Mouse (Mus musculus): ENCODE results near the gene Gpkow. TPM values are rescaled to one million over a fixed set of nuclear protein-coding genes. Genes with fewer than 3 reads are reported as not detected.
A peak's percentile ranks its signal among the peaks of the same experiment; 100 is the strongest.
"Not testable (repeated sequence)": the region's sequence is repeated elsewhere in the genome, so short reads cannot be mapped to it uniquely, and the experiment has no call there.

The Gpkow gene
- polyA plus RNA-seq, 1 experiment from 2014 or later = 49.0 TPM

DNA sequence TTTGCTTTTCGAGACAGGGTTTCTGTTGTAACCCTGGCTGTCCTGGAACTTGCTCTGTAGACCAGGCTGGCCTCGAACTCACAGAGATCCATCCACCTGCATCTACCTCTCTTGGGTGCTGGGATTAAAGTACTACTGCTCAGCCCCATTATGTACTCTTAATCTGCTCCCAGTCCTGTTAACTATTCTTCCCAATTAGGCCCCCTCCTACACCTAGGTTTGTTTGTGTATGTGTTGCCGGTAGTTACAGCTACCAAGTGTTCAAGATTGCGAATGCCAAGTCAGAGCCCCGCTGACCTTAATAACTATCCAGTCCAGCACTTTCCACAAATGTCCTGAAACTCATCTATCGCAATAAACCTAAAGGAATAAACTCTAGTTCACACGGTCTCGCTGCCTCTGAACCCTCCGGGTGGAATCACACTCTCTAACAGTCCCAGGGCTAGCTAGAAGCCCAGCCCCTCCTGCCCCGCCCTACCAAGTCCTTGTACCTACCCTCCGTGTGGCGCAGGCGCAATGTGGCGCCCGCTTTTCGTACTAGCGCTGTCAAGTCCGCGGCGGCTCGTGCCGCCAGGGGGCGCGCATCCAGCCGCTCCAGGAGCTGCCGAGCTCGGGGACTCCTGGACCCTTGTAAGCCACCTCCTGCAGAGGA lies 17.4 kb upstream of the Gpkow start:
- H3K9ac ChIP-seq (ENCODE audit: low read depth, low read length) = no peak overlapping the region
- peak overlapping the region; percentile 27 for H3K4me3 ChIP-seq (ENCODE audit: low read depth, low read length)
- no peaks in the 10 kb centered on the region for H3K9me3 ChIP-seq (replicated peaks; ENCODE audit: control insufficient read depth, low read length, poor library complexity, severe bottlenecking)
- no peaks in the 10 kb centered on the region for H3K27me3 ChIP-seq (ENCODE audit: control insufficient read depth, insufficient read depth, low read depth, low read length)
- no peak overlapping the region for H3K27ac ChIP-seq (ENCODE audit: low read length)
- WGBS = 20% methylated on average over 25 of the region's 27 CpGs
- peak; percentile 88 for ATAC-seq
- peak overlapping the region; percentile 57 for H3K4me2 ChIP-seq (ENCODE audit: low read length)
- H3K36me3 ChIP-seq (ENCODE audit: control insufficient read depth, insufficient read depth, low read length) = no peaks in the 10 kb centered on the region
- H3K4me1 ChIP-seq (ENCODE audit: control insufficient read depth, insufficient read depth, low read length) = no peaks in the 10 kb centered on the region

GRCm38 (mm10) chrX:7680057-7680412 lies 16.9 kb upstream of the Gpkow start:
- H3K4me2 ChIP-seq (ENCODE audit: low read length) = peak overlapping the region; percentile 57
- 0 out of 2 replicates have a peak, but pooled peaks have one; percentile 34 for ATAC-seq
- 23% methylated on average over 12 of the region's 12 CpGs for whole genome bisulfite sequencing
- H3K9me3 ChIP-seq (replicated peaks; ENCODE audit: control insufficient read depth, low read length, poor library complexity, severe bottlenecking) = no peaks in the 10 kb centered on the region
- no peak overlapping the region for H3K9ac ChIP-seq (ENCODE audit: low read depth, low read length)
- H3K4me3 ChIP-seq (ENCODE audit: low read depth, low read length) = peak overlapping the region; percentile 27
- H3K36me3 ChIP-seq (ENCODE audit: control insufficient read depth, insufficient read depth, low read length) = no peaks in the 10 kb centered on the region
- H3K27ac ChIP-seq (ENCODE audit: low read length) = no peak overlapping the region
- no peaks in the 10 kb centered on the region for H3K27me3 ChIP-seq (ENCODE audit: control insufficient read depth, insufficient read depth, low read depth, low read length)
- H3K4me1 ChIP-seq (ENCODE audit: control insufficient read depth, insufficient read depth, low read length) = no peaks in the 10 kb centered on the region

- Histone ChIP-seq H3K27me3 (ENCODE audit: control insufficient read depth, insufficient read depth, low read depth, low read length) (no peaks in the 10 kb centered on the region), H3K9ac (ENCODE audit: low read depth, low read length) (no peak within 1 kb of the TSS), H3K9me3 (replicated peaks; ENCODE audit: control insufficient read depth, low read length, poor library complexity, severe bottlenecking) (no peaks in the 10 kb centered on the region), H3K27ac (ENCODE audit: low read length) (no peak within 1 kb of the TSS), H3K4me3 (ENCODE audit: low read depth, low read length) (no peak within 1 kb of the TSS), H3K36me3 (ENCODE audit: control insufficient read depth, insufficient read depth, low read length) (no peaks in the 10 kb centered on the region), H3K4me2 (ENCODE audit: low read length) (peak within 1 kb of the TSS; percentile 57), H3K4me1 (ENCODE audit: control insufficient read depth, insufficient read depth, low read length) (no peaks in the 10 kb centered on the region)
- ATAC-seq = no peak
- 66% methylated on average over 13 of the region's 14 CpGs for WGBS
Measured at GRCm38 (mm10) chrX:7680864-7681263, 16.1 kb upstream of the Gpkow start, which contains the start of gene Magix. Gene Magix, minus strand, starts transcription at chrX:7681251.

DNA sequence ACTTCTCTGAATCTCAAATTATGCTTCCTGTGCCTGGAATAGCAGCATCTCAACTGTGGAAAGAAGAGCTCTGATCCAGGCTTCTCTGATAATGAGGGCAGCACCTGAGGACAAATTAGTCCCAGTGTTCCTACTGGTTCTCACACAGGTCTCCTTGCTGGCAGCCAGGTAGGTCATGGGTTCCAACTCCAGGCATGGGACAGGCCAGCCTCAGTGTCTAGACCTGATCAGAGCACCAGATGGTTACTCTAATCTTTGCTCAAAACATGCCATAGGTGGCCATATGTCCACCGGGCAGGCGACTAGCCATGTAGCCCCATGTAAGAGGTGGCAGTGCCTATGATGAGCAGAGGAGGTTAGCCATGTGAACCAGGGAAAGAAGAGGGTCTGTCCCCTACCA lies 8.6 kb upstream of the Gpkow start:
- H3K36me3 ChIP-seq (ENCODE audit: control insufficient read depth, insufficient read depth, low read length) = no peaks in the 10 kb centered on the region
- no peak for ATAC-seq
- no peaks in the 10 kb centered on the region for H3K9me3 ChIP-seq (replicated peaks; ENCODE audit: control insufficient read depth, low read length, poor library complexity, severe bottlenecking)
- H3K4me3 ChIP-seq (ENCODE audit: low read depth, low read length) = no peak overlapping the region
- no peak overlapping the region for H3K27ac ChIP-seq (ENCODE audit: low read length)
- no peaks in the 10 kb centered on the region for H3K4me1 ChIP-seq (ENCODE audit: control insufficient read depth, insufficient read depth, low read length)
- 100% methylated on average over 2 of the region's 2 CpGs for WGBS
- no peak overlapping the region for H3K9ac ChIP-seq (ENCODE audit: low read depth, low read length)
- no peak overlapping the region for H3K4me2 ChIP-seq (ENCODE audit: low read length)
- no peaks in the 10 kb centered on the region for H3K27me3 ChIP-seq (ENCODE audit: control insufficient read depth, insufficient read depth, low read depth, low read length)

GRCm38 (mm10) chrX:7690486-7690885 lies 6.4 kb upstream of the Gpkow start:
- Histone ChIP-seq H3K4me3 (ENCODE audit: low read depth, low read length) (no peak overlapping the region), H3K4me2 (ENCODE audit: low read length) (no peak overlapping the region), H3K27me3 (ENCODE audit: control insufficient read depth, insufficient read depth, low read depth, low read length) (no peaks in the 10 kb centered on the region), H3K36me3 (ENCODE audit: control insufficient read depth, insufficient read depth, low read length) (no peaks in the 10 kb centered on the region), H3K9ac (ENCODE audit: low read depth, low read length) (no peak overlapping the region), H3K4me1 (ENCODE audit: control insufficient read depth, insufficient read depth, low read length) (no peaks in the 10 kb centered on the region), H3K27ac (ENCODE audit: low read length) (no peak overlapping the region), H3K9me3 (replicated peaks; ENCODE audit: control insufficient read depth, low read length, poor library complexity, severe bottlenecking) (no peaks in the 10 kb centered on the region)
- 77% methylated on average over 3 of the region's 3 CpGs for WGBS
- ATAC-seq = no peak

DNA sequence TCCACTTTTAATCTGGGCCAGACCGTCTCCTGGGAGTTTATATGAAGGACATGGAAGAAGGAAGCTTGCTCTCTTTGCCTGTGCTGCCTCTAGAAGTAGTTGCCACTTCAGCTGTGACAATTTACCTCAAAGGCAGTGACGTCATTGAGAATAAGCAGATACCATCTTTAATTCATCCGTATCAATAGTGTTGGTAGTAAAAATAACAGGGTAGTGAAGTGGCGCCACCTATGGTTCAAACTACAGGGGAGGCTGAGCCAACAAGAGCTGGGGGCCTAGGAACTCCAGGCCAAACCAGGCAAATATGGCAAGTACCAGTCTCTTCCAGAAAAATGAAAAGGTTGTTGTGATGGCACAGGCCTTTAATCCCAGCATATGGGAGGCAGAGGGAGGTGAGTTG lies 4.1 kb upstream of the Gpkow start:
- ATAC-seq = no peak
- Histone ChIP-seq H3K4me2 (ENCODE audit: low read length) (no peak overlapping the region), H3K4me1 (ENCODE audit: control insufficient read depth, insufficient read depth, low read length) (peaks cover 3% of the 10 kb centered on the region; the same call in 1 of the 2 replicates), H3K27me3 (ENCODE audit: control insufficient read depth, insufficient read depth, low read depth, low read length) (no peaks in the 10 kb centered on the region), H3K36me3 (ENCODE audit: control insufficient read depth, insufficient read depth, low read length) (no peaks in the 10 kb centered on the region), H3K9me3 (replicated peaks; ENCODE audit: control insufficient read depth, low read length, poor library complexity, severe bottlenecking) (no peaks in the 10 kb centered on the region), H3K4me3 (ENCODE audit: low read depth, low read length) (no peak overlapping the region), H3K27ac (ENCODE audit: low read length) (no peak overlapping the region), H3K9ac (ENCODE audit: low read depth, low read length) (no peak overlapping the region)
- WGBS = 38% methylated on average over 4 of the region's 4 CpGs

DNA sequence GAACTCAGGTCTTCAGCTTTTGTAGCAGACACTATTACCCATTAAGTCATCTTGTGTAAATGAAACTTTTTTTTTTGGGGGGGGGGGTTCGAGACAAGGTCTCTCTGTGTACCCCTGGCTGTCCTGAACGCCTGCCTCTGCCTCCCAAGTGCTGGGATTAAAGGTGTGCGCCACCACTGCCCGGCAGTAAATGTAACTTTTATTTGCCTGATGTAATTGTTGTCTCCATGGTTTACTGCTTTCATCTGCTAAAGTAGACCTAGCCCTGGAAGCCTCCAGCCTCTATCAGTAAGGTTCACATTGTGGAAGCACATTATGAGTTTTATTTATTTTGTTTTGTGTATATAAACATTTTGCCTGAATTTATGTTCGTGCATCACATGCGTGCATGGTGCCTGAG lies 411 bp upstream of the Gpkow start:
- 45% methylated on average over 6 of the region's 6 CpGs for WGBS
- Histone ChIP-seq H3K36me3 (ENCODE audit: control insufficient read depth, insufficient read depth, low read length) (no peaks in the 10 kb centered on the region), H3K27ac (ENCODE audit: low read length) (no peak overlapping the region), H3K27me3 (ENCODE audit: control insufficient read depth, insufficient read depth, low read depth, low read length) (no peaks in the 10 kb centered on the region), H3K4me1 (ENCODE audit: control insufficient read depth, insufficient read depth, low read length) (peaks cover 3% of the 10 kb centered on the region; the same call in 1 of the 2 replicates), H3K4me2 (ENCODE audit: low read length) (peak overlapping the region; percentile 39; the same call in 1 of the 2 replicates), H3K9me3 (replicated peaks; ENCODE audit: control insufficient read depth, low read length, poor library complexity, severe bottlenecking) (no peaks in the 10 kb centered on the region), H3K4me3 (ENCODE audit: low read depth, low read length) (0 out of 2 replicates have a peak overlapping the region, but pooled peaks have one; percentile 8), H3K9ac (ENCODE audit: low read depth, low read length) (no peak overlapping the region)
- ATAC-seq = peak; percentile 77

DNA sequence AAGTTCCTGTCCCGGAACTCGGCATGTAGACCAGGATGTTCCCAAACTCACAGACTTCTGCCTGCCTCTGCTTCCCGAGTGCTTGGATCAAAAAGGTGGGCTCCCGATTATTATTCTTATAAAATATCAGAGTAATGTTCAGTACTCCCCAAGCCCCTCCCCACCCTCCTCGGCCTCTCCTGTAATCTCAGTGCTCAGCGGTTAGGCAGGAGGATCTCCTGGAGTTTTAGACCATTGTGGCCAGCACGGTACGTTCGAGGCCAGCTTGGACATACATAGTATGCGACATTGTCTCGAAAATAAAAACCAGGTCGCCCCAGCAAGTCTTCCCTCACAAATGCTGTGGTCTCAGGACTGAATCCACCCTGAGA lies 16.8 kb downstream of the Gpkow start:
- not testable (repeated sequence) for H3K9me3 ChIP-seq (replicated peaks; ENCODE audit: control insufficient read depth, low read length, poor library complexity, severe bottlenecking); ATAC-seq; H3K9ac ChIP-seq (ENCODE audit: low read depth, low read length); H3K36me3 ChIP-seq (ENCODE audit: control insufficient read depth, insufficient read depth, low read length); H3K4me1 ChIP-seq (ENCODE audit: control insufficient read depth, insufficient read depth, low read length); H3K27ac ChIP-seq (ENCODE audit: low read length); H3K27me3 ChIP-seq (ENCODE audit: control insufficient read depth, insufficient read depth, low read depth, low read length)
- Histone ChIP-seq H3K4me3 (ENCODE audit: low read depth, low read length) (peak overlapping the region; percentile 34), H3K4me2 (ENCODE audit: low read length) (peak overlapping the region; percentile 43)
- 30% methylated on average over 4 of the region's 12 CpGs for WGBS

DNA sequence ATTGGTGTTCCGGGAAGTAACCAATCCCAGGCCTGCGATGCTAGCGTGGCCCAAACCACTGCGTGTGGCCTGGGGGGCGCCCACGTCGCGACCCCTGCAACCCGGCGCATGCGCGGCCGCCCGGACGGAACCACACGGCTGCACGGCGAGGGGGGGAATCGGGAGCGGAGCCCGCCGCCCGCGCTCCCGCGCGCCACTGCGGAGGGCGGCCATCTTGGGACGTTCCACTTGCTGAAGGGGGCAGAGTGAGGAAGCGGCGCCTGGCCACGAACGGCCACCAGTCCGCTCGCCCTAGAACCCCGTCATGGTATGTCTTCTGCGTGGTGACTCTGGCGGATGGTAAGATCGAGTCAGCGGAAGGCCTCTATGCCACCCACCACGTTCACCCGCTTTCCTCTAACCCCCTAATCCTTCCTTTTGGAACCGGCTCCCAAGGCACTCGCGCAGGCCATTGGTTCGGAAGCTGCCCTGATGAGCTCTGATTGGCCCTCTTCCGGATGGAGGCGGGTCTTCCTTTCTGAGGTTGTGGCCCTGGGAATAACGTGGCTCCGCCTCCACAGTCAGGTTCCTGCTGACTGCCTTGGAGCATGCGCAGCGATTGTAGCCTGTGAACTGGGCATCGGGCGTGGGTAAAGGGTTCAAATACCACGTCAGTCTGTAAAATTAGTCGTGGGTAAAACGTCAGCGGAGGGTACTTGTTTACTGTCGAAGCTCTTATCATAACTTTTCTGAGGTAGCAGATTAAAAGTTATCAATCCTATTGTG lies 17.4 kb downstream of the Gpkow start, which contains the start of gene Wdr45:
Wdr45 (plus strand) TSS at position 199 of the 765 bp plus-strand sequence.
- 26% methylated on average over 35 of the region's 60 CpGs for WGBS
- H3K27ac ChIP-seq (ENCODE audit: low read length); H3K4me1 ChIP-seq (ENCODE audit: control insufficient read depth, insufficient read depth, low read length); H3K9ac ChIP-seq (ENCODE audit: low read depth, low read length); H3K27me3 ChIP-seq (ENCODE audit: control insufficient read depth, insufficient read depth, low read depth, low read length); H3K36me3 ChIP-seq (ENCODE audit: control insufficient read depth, insufficient read depth, low read length); H3K9me3 ChIP-seq (replicated peaks; ENCODE audit: control insufficient read depth, low read length, poor library complexity, severe bottlenecking): not testable (repeated sequence)
- Histone ChIP-seq H3K4me3 (ENCODE audit: low read depth, low read length) (peak within 1 kb of the TSS; percentile 34), H3K4me2 (ENCODE audit: low read length) (peak within 1 kb of the TSS; percentile 43)
- ATAC-seq = peak; percentile 98

Data from midbrain, embryonic 16.5 days (tissue).